Mouse (Mus musculus) urinary bladder, postnatal 4 days (tissue): ENCODE data around the gene Zbtb7a.

ENCODE experiments used
- DNase-seq, 2 experiments: peaks; one replicate each; pipeline ENCODE4 v3.0.0; 2021 to 2022; ENCODE audit warnings: low spot score in 2 of 2

The Zbtb7a gene

DNA sequence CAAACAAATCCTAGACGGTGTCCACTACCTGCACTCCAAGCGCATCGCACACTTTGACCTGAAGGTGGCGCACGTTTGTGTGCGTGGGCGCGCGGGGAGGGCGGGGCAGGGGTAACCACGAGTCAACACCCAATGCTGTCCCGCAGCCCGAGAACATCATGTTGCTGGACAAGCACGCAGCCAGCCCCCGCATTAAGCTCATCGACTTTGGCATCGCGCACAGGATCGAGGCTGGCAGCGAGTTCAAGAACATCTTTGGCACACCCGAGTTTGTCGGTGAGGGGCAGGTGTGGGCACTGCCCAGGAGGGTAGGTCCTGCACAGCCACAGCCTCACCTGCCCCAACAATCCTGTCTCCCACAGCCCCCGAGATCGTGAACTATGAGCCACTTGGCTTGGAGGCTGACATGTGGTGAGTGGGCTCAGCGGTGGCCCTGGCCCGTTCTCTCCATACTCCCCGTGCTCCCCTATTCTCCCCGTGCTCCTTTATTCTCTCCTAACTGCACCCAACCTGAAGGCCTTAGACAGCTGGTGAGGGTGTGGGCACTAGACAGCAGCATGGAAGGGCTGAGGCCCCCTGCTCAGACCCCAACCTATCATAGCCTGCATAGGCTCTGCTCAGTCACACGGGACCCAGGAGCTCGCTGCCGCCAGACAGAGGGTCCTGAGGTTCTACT is 55.4 kb downstream of the Zbtb7a start:
- DNase-seq, result no peak

DNA sequence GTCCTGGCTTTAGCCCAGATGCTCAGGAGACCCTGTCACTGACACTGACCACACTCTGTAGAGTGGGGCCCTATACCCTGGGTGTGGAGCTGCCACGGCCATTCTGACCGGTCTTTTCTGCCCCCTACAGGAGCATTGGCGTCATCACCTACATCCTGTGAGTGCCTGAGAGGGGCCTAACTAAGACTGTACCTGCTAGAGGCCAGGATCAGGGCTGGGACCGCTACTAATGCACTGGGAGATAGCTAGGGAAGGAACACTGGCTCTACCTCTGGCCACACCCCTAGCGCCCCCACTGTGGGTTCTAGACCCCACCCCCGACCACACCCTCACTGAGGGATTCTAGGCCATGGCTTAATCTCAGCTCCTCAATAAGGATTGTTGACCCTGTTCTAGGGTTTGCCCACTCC is 55.9 kb downstream of the Zbtb7a start:
- DNase-seq, result no peak

GRCm38 (mm10) chr10:81191342-81191982 is 56.4 kb downstream of the Zbtb7a start:
- no peak for DNase-seq

DNA sequence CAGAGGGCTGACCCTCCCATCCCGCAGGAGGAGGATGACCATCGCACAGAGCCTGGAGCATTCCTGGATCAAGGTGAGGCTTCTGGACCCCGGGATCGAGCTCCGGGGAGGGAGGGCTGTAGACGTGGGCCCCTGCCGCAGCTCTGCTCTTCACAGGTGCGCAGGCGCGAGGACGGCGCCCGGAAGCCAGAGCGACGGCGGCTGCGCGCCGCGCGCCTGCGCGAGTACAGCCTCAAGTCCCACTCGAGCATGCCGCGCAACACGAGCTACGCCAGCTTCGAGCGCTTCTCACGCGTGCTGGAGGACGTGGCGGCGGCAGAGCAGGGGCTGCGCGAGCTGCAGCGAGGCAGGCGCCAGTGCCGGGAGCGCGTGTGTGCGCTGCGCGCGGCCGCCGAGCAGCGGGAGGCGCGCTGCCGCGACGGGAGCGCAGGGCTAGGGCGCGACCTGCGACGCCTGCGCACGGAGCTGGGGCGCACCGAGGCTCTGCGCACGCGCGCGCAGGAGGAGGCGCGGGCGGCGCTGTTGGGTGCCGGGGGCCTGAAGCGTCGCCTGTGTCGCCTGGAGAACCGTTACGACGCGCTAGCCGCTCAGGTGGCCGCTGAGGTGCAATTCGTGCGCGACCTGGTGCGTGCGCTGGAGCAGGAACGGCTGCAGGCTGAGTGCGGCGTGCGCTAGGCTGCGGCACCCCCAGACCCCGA is 57.4 kb downstream of the Zbtb7a start:
- DNase-seq, result peak; percentile 72 to 77

- no peak for DNase-seq
These were observed 58.0 kb downstream of the Zbtb7a start for GRCm38 (mm10) chr10:81192968-81193501.

DNA sequence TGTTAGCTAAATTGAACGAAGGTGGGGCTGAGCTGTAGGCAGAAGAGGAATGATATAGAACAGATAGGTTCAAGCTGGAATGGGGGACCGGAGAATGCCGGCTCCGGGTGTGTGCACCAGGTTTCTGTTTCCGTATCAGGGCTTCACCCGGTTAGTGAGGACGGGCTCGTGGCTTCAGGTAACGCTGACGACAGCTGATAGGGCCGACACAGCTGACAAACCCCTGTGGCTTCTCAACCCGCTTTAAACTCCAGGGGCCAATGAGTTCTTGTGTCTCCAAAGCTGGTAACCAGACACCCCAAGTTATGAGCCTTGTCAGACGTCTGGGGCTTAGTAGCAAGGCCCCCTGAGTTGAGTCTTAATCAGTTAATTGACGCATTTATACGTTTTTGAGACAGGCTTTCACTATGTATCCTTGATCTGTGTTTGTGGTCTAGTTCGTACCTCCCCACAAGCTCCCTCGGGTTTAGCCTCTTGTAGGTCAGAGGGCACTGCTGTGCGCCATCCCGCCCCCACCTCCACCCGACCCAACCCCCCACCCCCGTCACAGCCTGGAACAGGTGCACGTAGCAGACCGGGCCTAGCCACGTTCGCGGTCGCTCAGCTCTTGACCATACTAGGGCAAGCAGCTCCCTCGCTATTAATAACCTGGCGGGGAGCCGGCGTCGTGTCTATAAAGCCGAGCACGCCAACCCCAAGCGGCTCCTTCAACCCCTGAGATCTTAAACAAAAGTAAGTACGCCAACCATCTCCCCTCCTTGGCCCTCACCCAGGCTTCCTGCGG is 59.2 kb downstream of the Zbtb7a start:
- DNase-seq, result peak in 1 of 2 experiments; percentile 63

DNA sequence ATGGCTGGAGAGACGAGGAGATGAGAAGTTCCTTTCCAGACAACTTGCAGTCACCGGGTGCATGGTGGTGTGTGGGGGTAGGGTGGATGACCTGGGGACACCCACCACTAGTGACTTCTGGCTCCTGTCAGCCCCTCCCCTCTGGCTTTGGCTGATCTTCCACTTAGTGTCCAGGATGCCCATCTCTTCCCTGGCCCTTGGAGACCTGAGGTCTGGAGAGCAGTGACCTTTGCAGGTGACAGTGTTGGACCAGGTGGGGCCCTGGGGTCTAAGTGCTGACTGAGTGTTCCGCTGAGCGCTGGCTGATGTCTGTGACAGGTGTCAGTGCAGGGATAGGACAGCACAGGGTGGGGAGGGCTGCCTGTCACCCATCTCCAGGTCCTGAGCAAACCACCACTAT is 60.3 kb downstream of the Zbtb7a start:
- no peak for DNase-seq

DNA sequence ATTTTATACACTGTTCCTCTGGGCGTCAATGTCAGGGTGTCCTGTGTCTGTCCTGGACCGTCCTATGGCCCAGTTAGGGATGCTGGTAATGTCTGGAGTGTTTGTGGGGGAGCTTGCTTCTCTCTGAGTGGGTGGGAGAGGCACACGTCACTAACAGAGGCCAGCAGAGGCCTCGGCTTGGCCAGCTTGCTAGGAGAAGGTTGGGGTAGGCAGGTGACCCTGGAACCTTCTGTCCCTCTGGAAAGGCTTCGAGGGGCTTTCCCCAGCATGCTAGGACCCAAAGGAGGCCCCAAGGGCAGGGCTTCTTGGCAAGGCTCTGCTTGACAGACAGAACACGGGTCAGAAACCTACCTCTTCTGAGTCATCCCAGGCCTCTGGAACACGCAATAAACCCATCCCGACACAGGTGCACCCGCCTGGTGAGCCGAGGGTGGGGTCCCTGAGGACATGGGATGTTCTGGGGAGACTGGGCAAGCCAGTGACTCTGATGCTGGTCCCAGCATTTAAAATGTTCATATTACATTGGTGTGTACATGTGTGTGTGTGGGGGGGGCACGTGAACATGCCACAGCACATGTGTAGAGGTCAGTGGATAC is 61.5 kb downstream of the Zbtb7a start:
- DNase-seq, result no peak

DNA sequence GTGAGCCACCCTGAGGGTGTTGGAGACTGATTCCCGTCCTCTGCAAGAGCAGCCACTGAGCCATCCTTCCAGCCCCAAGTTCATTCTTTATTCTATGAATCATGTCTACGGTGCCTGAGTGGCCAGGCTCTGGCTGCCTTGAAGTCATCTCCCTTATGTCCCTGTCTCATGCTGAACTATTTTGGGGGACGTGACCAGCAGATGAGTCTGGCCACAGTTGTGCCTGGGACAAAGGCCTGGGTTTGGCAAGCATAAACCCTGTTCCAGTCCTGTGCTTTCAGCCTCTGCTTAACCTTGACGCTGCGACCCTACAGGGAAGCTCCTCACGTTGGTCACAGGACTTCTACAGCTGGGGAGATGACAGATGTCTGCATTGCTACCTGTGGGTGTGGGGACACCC is 62.3 kb downstream of the Zbtb7a start:
- DNase-seq, result no peak

DNA sequence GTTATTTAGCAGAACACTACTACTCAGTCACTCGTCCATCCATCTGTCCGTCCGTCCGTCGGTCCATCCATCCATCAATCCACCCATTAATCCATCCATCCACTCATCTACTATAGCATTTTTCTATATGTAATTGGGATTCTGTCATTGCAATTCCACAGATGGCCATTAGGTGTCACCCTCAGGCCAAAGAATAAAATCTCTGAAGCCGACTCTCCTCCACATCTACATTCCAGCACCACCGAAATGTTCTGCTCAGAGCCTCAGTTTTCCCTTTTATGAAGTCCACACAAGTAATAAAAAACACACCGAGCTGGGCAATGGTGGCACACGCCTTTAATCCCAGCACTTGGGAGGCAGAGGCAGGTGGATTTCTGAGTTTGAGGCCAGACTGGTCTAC is 63.2 kb downstream of the Zbtb7a start:
- DNase-seq, result no peak

DNA sequence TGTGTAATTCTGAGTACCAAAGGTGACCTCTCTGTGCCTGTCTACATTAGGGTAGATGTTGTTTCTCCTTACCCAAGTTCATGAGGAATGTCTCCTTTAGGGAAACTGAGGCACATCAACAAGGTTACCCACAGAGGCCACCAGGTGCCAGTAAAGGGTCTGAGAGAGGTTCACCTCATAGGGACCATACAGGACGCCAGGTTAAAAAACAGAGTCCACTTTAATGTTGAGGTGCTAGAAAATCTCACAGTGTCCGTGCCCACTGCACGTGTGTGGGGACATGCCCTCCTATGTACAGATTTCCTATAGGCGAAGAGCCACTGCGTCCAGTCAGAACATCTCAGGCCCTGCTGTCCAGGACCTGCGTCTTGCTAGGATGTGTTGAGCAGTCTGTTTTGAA is 64.0 kb downstream of the Zbtb7a start:
- no peak for DNase-seq

GRCm38 (mm10) chr10:81200141-81200540 is 65.1 kb downstream of the Zbtb7a start:
- no peak for DNase-seq

DNA sequence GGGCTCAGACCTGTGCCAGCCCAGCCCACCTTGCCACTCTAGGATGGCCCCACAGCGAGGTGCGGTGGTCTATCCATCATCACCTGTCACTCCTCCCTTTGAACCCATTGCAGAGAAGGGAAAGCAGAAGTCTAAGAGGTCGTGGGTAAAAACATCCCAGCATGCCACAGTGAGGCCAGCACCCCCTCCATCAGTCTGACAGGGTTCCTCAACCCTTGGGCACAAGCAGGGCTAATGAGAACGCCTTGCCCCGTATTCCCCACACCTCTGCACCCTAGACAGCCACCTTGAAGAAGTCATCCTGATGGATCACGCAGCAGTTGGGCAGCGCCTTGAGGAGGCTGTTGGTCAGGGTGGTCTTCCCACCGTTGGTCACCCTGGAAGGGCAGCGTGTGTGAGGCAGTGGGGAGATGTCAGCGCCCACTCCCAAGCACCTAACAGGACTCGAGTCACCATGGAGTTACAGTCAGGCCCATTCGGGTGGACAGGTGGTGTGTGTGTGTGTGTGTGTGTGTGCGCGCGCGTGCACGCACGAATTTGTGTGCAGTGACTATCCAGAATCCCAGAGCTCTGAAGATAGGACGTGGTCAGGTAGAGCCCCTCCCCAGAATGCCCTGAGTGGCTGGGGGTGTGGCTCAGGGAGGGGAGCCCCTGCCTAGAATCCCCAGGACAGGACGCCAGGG is 65.7 kb downstream of the Zbtb7a start:
- DNase-seq, result no peak

DNA sequence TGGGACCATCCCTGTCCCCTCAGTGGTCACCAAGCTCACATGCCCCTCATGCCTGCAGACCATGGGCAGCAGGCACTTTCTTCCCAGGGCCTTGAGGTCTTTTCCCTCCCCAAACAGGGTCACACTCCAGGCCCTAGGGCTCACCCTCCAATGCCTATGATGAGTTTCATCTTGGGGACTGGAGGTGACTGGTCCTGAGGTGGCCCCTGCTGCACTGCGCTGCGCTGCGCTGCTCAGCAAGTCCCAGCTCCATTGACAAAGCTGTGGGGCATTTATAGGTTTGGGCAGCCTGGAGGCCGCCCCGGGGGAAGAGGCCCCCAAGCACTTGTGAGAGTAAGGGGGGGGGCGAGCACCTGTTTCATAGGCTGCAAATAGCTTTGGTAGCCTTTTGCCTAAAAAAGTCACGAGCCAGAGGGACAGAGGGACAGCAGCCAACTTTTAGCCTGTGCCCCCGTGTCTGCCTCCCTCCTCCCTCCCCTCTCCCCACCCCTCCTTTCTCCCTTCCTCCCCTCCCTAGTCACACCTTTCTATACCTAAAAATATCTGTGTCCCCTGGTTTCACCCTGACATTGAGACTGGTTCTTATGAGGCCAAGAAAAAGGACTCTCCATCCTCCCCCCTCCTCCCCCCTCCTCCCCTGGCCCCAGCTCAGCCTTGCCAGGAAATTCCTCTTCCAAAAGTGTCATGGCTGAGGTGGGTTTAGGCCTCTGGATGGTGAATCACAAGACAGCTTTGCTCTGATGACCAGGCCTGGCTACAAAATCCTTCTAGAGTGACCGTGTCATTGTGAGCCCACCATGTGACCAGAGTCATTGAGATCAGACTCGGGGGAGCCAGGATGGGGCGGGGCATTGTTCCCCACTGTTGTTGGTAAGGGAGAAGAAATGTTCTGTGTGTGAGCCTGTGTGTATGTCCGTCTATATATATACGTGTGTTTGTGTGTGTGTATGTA is 67.1 kb downstream of the Zbtb7a start, which contains the start of gene Nmrk2:
TSS of gene Nmrk2 (minus strand) at position 245 of the 952 bp plus-strand sequence.
- DNase-seq, result no peak
